Mouse (Mus musculus) bone marrow, adult 2 months (tissue): ENCODE results near the gene Ss18l2.

Source experiments
- CTCF ChIP-seq: fragments of 200-500 bp; IDR thresholded peaks from 2 replicates; pipeline ENCODE4 v1.5.1; 2011; ENCODE audit warnings: low read length, control low read depth; ENCODE audit not compliant: control insufficient read depth, insufficient read depth
- POLR2A ChIP-seq: fragments of 200-500 bp; IDR thresholded peaks from 2 replicates; pipeline ENCODE4 v1.6.1; 2011; ENCODE audit warnings: low read depth, mild to moderate bottlenecking, control low read depth, low read length, borderline replicate concordance; ENCODE audit not compliant: control insufficient read depth

DNA sequence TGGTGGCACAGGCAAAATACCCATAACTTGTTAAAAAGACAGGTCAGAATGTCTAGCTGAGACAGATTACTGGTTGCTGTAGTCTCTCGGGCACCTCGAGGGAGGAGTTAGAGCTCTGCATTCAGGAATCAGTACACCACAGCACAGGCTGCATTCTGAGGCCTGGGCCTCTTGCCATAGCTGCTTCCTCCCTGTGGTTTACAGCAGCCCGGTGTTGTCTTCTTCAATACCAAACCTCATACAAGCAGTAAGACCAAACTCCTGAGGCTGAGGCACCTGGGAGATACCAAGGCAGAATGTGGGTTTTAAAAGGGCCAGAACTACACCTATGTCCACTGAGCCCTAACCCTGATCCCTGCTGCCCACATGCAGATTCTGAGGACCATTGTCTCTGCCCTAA lies 47.3 kb downstream of the Ss18l2 start:
- no peak for TF ChIP-seq CTCF
- no peak for TF ChIP-seq POLR2A
